Mouse (Mus musculus) olfactory bulb, adult 2 months (tissue): ENCODE measurements at regions not wholly inside any gene's neighbourhood (a gene's known extent, or its start where the extent isn't known, plus 50 kb on each side); places are given as distances from the start of the nearest gene placed in this dataset.

Source experiments
- CTCF ChIP-seq: fragments of 200-500 bp; IDR thresholded peaks from 2 replicates; pipeline ENCODE4 v1.5.1; 2012; ENCODE audit warnings: low read depth, mild to moderate bottlenecking, low read length, moderate library complexity; ENCODE audit not compliant: insufficient read depth
- POLR2A ChIP-seq: fragments of 200-500 bp; IDR thresholded peaks from 2 replicates; pipeline ENCODE4 v1.6.1; 2012; ENCODE audit warnings: mild to moderate bottlenecking, low read depth, low read length, moderate library complexity; ENCODE audit not compliant: insufficient read depth

- TF ChIP-seq CTCF (no peak), POLR2A (no peak)
These were observed 191.6 kb upstream of the Car8 start for GRCm38 (mm10) chr4:8430269-8431031.
